Mouse (Mus musculus) bone marrow macrophage, adult 2 months (primary cell): ENCODE data around the gene Slfn8. TPM values are rescaled to one million over a fixed set of nuclear protein-coding genes. Genes with fewer than 3 reads are reported as not detected.
A peak's percentile ranks its signal among the peaks of the same experiment; 100 is the strongest.

Experiments used
- H3K27ac ChIP-seq: 2 replicates; pipeline ENCODE4 v1.5.1; 2012; ENCODE audit warnings: low read depth, low read length; ENCODE audit not compliant: insufficient read depth
- H3K4me1 ChIP-seq: 2 replicates; pipeline ENCODE4 v1.6.1; 2012; ENCODE audit warnings: low read length; ENCODE audit not compliant: control insufficient read depth, insufficient read depth
- H3K4me3 ChIP-seq: 2 replicates; pipeline ENCODE4 v1.5.1; 2012; ENCODE audit warnings: mild to moderate bottlenecking, low read length, moderate library complexity; ENCODE audit not compliant: insufficient read depth
- CTCF ChIP-seq: IDR thresholded peaks from 2 replicates; pipeline ENCODE4 v1.5.1; 2012; ENCODE audit warnings: low read depth, mild to moderate bottlenecking, low read length, moderate library complexity
- POLR2A ChIP-seq: IDR thresholded peaks from 2 replicates; pipeline ENCODE4 v1.6.1; 2012; ENCODE audit warnings: mild to moderate bottlenecking, low read depth, low read length, borderline replicate concordance
- polyA plus RNA-seq: library from polyadenylated mRNA; stranded (reverse); fragments of >200 nt; gene quantifications from 2 replicates; pipeline ENCODE4 v1.2.4, GENCODE M21; 2012; ENCODE audit not compliant: missing spikeins, insufficient read depth, insufficient read length

The Slfn8 gene
- polyA plus RNA-seq, 1 experiment, result 69.5 TPM

DNA sequence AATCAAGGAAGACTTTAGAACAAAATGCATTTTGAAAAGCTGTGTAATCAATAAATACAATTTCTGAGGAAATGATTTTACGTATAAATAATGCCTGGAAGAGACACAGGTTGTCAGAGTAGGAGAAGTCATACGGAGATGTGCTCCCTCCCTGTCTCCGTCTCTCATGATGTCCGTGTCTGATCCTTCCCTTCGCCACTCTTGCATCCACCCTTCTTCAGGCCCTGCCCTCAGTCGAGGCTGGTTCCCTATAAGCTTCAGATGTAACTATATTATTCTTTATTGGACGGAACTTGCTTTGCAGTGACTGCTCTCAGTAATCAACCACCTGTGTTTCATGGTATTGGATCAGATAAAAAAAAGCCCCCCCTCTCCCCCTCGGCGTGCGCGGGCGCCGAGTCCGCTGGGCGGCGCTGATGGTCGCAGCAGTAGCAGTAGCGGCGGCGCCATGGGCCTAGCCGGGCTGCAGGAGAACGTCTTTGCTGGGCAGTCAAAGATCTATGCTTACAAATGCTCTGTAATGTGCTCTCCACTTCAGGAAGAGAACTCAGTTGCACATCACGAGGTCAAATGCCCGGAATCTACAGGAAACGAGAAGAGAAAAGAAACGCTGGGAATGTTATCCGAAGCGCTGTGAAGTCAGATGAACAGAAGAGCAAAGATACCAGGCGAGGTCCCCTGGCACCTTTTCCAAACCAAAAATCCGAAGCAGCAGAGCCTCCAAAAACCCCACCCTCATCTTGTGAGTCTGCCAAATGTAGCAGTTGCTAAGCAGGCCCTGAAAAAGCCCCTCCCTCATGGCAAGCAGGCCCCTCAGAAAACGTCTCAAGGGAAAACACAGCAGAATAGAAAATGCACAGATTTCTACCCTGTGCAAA is 49.7 kb downstream of the Slfn8 start:
- TF ChIP-seq POLR2A (no peak), CTCF (no peak)
- no peak overlapping the region for H3K27ac ChIP-seq
- H3K4me3 ChIP-seq, result no peak overlapping the region
- peaks cover 9% of the 10 kb centered on the region for H3K4me1 ChIP-seq

DNA sequence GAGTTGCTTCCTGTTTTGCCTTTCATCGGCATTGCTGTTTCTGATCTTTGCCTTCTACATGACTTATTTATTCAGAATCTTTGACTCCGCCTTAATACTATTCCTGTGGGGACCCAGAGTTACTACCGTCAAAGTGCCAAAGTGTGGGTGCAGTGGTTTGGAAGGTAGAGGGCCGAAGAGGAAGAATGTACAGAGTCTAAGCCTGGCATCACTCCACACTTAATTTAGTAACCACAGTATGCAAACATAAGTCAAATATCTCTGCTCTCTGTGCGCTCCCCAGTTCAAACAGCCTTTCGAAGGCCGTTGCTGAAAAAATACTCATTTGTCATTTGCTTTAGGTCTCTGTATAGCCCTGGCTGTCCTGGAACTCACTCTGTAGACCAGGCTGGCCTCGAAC is 58.4 kb downstream of the Slfn8 start:
- peaks cover 2% of the 10 kb centered on the region; the same call in 1 of the 2 replicates for H3K4me1 ChIP-seq
- TF ChIP-seq CTCF (no peak), POLR2A (no peak)
- H3K27ac ChIP-seq, result no peak overlapping the region
- no peak overlapping the region for H3K4me3 ChIP-seq

DNA sequence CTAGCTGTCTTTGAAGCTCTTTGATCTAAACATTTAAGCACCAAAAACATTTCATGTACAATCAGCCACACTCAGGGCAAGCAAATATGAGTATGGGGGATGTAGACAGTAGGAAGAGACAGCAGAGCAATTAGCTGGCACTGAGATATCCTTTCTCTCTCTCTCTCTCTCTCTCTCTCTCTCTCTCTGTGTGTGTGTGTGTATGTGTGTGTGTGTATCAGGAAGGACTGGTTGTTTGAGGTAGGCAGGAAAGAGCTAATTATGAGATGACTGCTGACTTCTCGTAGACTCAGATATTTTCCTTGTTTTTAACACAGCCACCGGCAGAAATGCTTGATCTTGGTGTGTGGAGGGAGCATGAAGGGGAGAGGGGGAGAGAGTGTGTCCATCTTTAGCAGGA is 58.9 kb downstream of the Slfn8 start:
- H3K4me3 ChIP-seq, result no peak overlapping the region
- TF ChIP-seq POLR2A, result no peak
- TF ChIP-seq CTCF, result no peak
- no peak overlapping the region for H3K27ac ChIP-seq

DNA sequence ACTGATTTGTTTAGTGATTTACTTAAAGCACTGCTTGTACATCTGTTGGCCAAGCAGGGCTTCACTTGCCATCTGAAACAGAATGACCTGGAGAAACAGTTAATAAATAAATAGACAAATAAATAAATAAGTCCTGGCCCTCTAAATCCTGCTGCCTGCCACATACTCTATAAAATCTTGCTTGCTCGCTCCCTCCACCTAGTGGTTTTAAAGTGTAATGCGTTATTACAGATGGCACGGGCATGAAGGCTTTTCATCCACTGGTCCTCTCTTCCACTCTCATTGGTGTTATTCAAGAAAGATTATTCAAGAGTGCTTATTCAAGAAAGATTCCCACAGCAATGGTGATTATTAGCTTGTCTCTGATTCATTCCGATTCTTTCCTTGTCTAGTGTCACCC is 61.0 kb downstream of the Slfn8 start:
- Histone ChIP-seq H3K27ac (no peak overlapping the region), H3K4me1 (peaks cover 5% of the 10 kb centered on the region), H3K4me3 (no peak overlapping the region)
- no peak for TF ChIP-seq CTCF
- TF ChIP-seq POLR2A, result no peak

More for the DNA sequence above, 58.9 kb downstream of the Slfn8 start:
- peaks cover 2% of the 10 kb centered on the region; the same call in 1 of the 2 replicates for H3K4me1 ChIP-seq

DNA sequence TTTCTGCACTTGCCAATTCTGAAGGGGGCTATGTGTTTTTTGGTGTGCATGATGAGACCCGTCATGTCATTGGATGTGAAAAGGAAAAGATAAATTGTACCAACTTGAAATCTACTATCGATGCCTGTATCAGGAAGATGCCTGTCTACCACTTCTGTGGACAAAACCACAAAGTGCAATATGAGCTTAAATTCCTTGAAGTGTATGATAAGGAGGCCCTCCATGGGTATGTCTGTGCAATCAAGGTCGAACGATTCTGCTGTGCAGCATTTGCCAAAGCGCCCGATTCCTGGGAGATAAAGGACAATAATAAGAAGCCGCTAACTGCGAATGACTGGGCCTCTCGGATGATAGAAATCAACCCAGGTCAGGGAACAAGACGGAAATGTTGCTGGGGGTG is 63.7 kb downstream of the Slfn8 start:
- Histone ChIP-seq H3K4me1 (peaks cover 18% of the 10 kb centered on the region), H3K4me3 (no peak overlapping the region), H3K27ac (no peak overlapping the region)
- TF ChIP-seq POLR2A (no peak), CTCF (no peak)

GRCm38 (mm10) chr11:82954631-82955030 is 66.0 kb downstream of the Slfn8 start:
- Histone ChIP-seq H3K4me1 (peaks cover 17% of the 10 kb centered on the region), H3K4me3 (no peak overlapping the region), H3K27ac (no peak overlapping the region)
- no peak for TF ChIP-seq CTCF
- no peak for TF ChIP-seq POLR2A

GRCm38 (mm10) chr11:82952612-82953542 is 67.7 kb downstream of the Slfn8 start:
- Histone ChIP-seq H3K4me1 (peaks cover 17% of the 10 kb centered on the region), H3K27ac (peak overlapping the region; percentile 66), H3K4me3 (peak overlapping the region; percentile 58)
- TF ChIP-seq CTCF (no peak), POLR2A (no peak)

Other genes with a start within 250 kb of the Slfn8 start
- gene Lig3, start 239.7 kb downstream of the Slfn8 start, polyA plus RNA-seq, result 6.6 and 9.0 TPM in 2 replicates
- 11.7 and 12.7 TPM in 2 replicates for gene Rffl, start 149.6 kb downstream of the Slfn8 start, polyA plus RNA-seq
- gene Rad51d, start 130.2 kb downstream of the Slfn8 start, polyA plus RNA-seq, result 14.8 and 16.4 TPM in 2 replicates
- gene Fndc8, start 128.7 kb downstream of the Slfn8 start, polyA plus RNA-seq, result not detected in 2 replicates
- 3.8 and 10.3 TPM in 2 replicates for gene Nle1, start 112.4 kb downstream of the Slfn8 start, polyA plus RNA-seq
- gene Unc45b, start 110.3 kb downstream of the Slfn8 start, polyA plus RNA-seq, result not detected in 2 replicates
- 97.8 and 116 TPM in 2 replicates for gene Slfn5, start 69.5 kb downstream of the Slfn8 start, polyA plus RNA-seq
- 19.8 and 21.1 TPM in 2 replicates for gene Slfn9, start 29.0 kb downstream of the Slfn8 start, polyA plus RNA-seq
- 346 and 355 TPM in 2 replicates for gene Slfn2, start 44.3 kb upstream of the Slfn8 start, polyA plus RNA-seq
- gene Slfn1, start 96.0 kb upstream of the Slfn8 start, polyA plus RNA-seq, result 12.5 and 15.4 TPM in 2 replicates
- gene Slfn4, start 154.4 kb upstream of the Slfn8 start, polyA plus RNA-seq, result 2.3 and 2.9 TPM in 2 replicates
- gene Slfn3, start 170.5 kb upstream of the Slfn8 start, polyA plus RNA-seq, result 4.0 and 6.4 TPM in 2 replicates